Mouse (Mus musculus): ENCODE data around the gene Sap30l. TPM values are rescaled to one million over a fixed set of nuclear protein-coding genes. Genes with fewer than 3 reads are reported as not detected.

The Sap30l gene
- polyA plus RNA-seq, 1 experiment from 2014 or later, result 6.6 TPM

DNA sequence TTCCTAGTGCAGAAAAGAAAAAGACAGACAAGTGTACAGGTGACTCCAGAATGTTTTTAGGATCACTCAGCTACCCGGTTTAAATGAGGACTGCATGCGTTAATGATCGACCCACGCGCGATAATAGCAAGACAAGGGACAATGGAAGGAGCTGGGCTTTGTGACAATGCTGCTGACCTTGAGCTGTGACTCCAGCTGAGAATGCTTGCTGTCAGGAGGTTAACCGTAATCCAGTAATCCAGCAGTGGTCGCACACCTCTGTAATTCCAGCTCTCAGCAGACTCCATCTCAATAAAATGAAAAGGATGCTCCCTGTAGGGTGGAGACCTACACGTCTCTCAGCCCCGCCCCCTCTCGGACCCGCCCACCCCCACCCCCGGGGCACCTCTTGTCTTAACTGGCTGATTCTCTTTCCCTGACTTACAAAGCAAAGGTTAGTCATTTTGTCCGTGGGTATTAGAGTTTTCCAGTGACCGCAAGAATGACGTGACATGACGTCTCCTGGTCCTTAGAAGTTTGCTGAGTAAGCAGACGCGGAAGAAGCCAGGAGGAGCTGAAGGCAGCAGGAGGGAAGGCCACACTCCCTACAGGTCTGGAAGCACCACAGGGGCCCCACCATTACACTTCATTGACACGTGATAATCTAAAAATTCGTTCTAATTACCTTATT is 10.4 kb upstream of the Sap30l start:
- no peaks in the 10 kb centered on the region for H3K27me3 ChIP-seq (ENCODE audit: control insufficient read depth, insufficient read depth, low read length)
- no peak for ATAC-seq (ENCODE audit: insufficient read depth, low FRiP score)
- H3K36me3 ChIP-seq (ENCODE audit: control insufficient read depth, insufficient read depth, low read length), result no peaks in the 10 kb centered on the region
- no peaks in the 10 kb centered on the region for H3K9me3 ChIP-seq (replicated peaks; ENCODE audit: control insufficient read depth, low read length)
- no peaks in the 10 kb centered on the region for H3K4me1 ChIP-seq (ENCODE audit: control insufficient read depth, insufficient read depth, low read length)
- WGBS, result 36% methylated on average over 21 of the region's 21 CpGs
- H3K4me3 ChIP-seq (replicated peaks; ENCODE audit: low read length), result no peak overlapping the region
- H3K4me2 ChIP-seq (ENCODE audit: low read depth, low read length), result peak overlapping the region; percentile 24; the same call in 1 of the 2 replicates
- H3K27ac ChIP-seq (ENCODE audit: low read length), result no peak overlapping the region
- no peak overlapping the region for H3K9ac ChIP-seq (ENCODE audit: low read length)

DNA sequence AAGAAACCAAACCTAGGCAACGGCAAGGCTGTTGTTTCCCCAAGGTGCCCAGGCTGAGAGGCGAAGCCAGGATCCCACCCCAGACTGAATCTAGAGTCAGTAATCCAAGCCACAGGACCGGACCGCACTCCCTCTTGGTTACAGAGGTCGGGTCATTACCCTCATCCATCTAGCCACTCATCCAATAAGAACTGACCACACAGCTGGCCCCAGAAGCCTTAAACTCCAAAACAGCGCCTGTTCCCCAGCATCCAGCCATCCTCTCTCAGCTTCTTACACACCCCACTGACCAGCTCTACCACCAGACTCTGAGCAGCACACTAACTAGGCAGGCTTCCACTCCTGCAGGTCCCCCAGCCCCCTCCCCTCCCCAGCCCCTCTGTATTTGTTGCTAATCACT is 6.4 kb upstream of the Sap30l start:
- no peak overlapping the region for H3K4me2 ChIP-seq (ENCODE audit: low read depth, low read length)
- ATAC-seq (ENCODE audit: insufficient read depth, low FRiP score), result no peak
- H3K4me3 ChIP-seq (replicated peaks; ENCODE audit: low read length), result no peak overlapping the region
- no peaks in the 10 kb centered on the region for H3K9me3 ChIP-seq (replicated peaks; ENCODE audit: control insufficient read depth, low read length)
- H3K27me3 ChIP-seq (ENCODE audit: control insufficient read depth, insufficient read depth, low read length), result no peaks in the 10 kb centered on the region
- no peaks in the 10 kb centered on the region for H3K4me1 ChIP-seq (ENCODE audit: control insufficient read depth, insufficient read depth, low read length)
- H3K36me3 ChIP-seq (ENCODE audit: control insufficient read depth, insufficient read depth, low read length), result no peaks in the 10 kb centered on the region
- H3K9ac ChIP-seq (ENCODE audit: low read length), result no peak overlapping the region
- WGBS, result 34% methylated on average over 6 of the region's 6 CpGs
- no peak overlapping the region for H3K27ac ChIP-seq (ENCODE audit: low read length)

DNA sequence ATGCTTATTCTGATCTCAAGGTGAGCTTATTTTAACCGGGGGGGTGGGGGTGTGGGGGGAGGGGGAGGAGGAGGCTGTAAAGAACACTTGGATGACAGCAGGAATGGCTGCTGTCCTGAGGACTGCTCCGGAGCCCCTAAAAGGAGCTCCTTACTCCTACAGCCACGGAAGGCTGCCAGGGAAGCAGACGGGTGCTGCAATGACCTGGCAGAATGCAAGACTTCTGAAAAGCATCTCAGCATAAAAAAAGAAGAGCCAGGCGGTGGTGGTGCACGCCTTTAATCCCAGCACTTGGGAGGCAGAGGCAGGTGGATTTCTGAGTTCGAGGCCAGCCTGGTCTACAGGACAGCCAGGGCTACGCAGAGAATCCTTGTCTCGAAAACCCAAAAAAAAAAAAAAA is 3.6 kb upstream of the Sap30l start:
- Histone ChIP-seq H3K4me2 (ENCODE audit: low read depth, low read length) (no peak overlapping the region), H3K4me1 (ENCODE audit: control insufficient read depth, insufficient read depth, low read length) (peaks cover 8% of the 10 kb centered on the region), H3K27ac (ENCODE audit: low read length) (no peak overlapping the region), H3K4me3 (replicated peaks; ENCODE audit: low read length) (no peak overlapping the region), H3K36me3 (ENCODE audit: control insufficient read depth, insufficient read depth, low read length) (no peaks in the 10 kb centered on the region), H3K9ac (ENCODE audit: low read length) (no peak overlapping the region), H3K9me3 (replicated peaks; ENCODE audit: control insufficient read depth, low read length) (no peaks in the 10 kb centered on the region), H3K27me3 (ENCODE audit: control insufficient read depth, insufficient read depth, low read length) (no peaks in the 10 kb centered on the region)
- 79% methylated on average over 9 of the region's 9 CpGs for WGBS
- no peak for ATAC-seq (ENCODE audit: insufficient read depth, low FRiP score)

DNA sequence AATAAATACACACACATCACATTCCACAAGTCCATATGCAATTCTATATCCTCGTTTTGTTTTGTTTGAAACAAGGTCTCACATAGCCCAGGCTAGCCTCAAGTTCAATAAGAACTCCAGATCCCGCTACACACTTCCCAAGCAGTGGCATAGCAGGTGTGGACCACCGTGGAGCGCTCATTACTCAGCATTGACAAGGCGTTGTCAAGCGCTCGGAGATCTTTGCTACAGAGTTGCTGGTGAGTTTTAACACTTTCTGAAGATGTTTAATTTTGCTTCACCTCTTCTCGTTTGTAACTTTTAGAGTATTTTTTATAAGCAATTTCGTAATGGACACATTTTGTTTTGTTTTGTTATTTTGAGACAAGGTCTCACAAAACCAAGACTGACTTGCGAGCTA is 2.0 kb upstream of the Sap30l start:
- 80% methylated on average over 10 of the region's 10 CpGs for WGBS
- Histone ChIP-seq H3K4me2 (ENCODE audit: low read depth, low read length) (no peak overlapping the region), H3K9ac (ENCODE audit: low read length) (no peak overlapping the region), H3K36me3 (ENCODE audit: control insufficient read depth, insufficient read depth, low read length) (no peaks in the 10 kb centered on the region), H3K4me1 (ENCODE audit: control insufficient read depth, insufficient read depth, low read length) (peaks cover 12% of the 10 kb centered on the region), H3K9me3 (replicated peaks; ENCODE audit: control insufficient read depth, low read length) (no peaks in the 10 kb centered on the region), H3K27me3 (ENCODE audit: control insufficient read depth, insufficient read depth, low read length) (no peaks in the 10 kb centered on the region), H3K27ac (ENCODE audit: low read length) (no peak overlapping the region), H3K4me3 (replicated peaks; ENCODE audit: low read length) (no peak overlapping the region)
- no peak for ATAC-seq (ENCODE audit: insufficient read depth, low FRiP score)

DNA sequence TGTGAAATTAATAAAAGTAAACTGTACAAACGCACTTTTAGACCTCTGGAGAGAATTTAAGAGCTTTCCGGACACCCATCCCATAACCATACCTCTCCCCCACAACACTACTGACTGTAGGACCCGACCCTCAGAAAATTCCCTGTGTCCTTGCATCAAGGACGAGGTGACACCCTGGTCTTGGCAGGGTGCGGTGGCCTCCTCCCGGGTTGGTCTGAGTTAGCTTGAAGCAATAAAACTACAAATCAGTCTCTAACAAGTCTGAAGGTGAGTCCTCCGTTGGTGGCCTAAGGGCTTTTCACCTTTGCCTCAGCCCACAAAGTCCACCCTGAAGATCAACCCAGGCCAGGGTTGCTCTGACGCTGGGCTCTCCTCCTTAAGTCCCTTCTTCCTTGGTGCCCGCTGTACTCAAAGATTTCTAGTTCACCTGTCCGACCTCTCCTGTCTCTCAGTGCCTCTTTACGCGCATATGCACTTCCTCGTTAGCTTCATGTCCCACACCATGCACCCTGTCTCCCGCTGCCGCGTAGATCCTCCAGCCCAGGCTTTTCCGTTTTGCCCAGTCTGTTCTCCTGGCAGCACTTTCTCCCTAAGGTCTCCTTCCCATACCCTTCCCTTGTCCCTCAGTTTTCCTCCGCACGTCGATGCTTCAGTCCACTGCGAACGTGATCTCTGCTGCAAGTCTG is 1.0 kb upstream of the Sap30l start:
- Histone ChIP-seq H3K9ac (ENCODE audit: low read length) (peak overlapping the region; percentile 87), H3K4me2 (ENCODE audit: low read depth, low read length) (peak overlapping the region; percentile 85), H3K4me3 (replicated peaks; ENCODE audit: low read length) (peak overlapping the region; percentile 60), H3K27ac (ENCODE audit: low read length) (peak overlapping the region; percentile 66), H3K36me3 (ENCODE audit: control insufficient read depth, insufficient read depth, low read length) (no peaks in the 10 kb centered on the region), H3K27me3 (ENCODE audit: control insufficient read depth, insufficient read depth, low read length) (no peaks in the 10 kb centered on the region), H3K9me3 (replicated peaks; ENCODE audit: control insufficient read depth, low read length) (no peaks in the 10 kb centered on the region), H3K4me1 (ENCODE audit: control insufficient read depth, insufficient read depth, low read length) (peaks cover 12% of the 10 kb centered on the region)
- WGBS, result 17% methylated on average over 22 of the region's 22 CpGs
- ATAC-seq (ENCODE audit: insufficient read depth, low FRiP score), result no peak

DNA sequence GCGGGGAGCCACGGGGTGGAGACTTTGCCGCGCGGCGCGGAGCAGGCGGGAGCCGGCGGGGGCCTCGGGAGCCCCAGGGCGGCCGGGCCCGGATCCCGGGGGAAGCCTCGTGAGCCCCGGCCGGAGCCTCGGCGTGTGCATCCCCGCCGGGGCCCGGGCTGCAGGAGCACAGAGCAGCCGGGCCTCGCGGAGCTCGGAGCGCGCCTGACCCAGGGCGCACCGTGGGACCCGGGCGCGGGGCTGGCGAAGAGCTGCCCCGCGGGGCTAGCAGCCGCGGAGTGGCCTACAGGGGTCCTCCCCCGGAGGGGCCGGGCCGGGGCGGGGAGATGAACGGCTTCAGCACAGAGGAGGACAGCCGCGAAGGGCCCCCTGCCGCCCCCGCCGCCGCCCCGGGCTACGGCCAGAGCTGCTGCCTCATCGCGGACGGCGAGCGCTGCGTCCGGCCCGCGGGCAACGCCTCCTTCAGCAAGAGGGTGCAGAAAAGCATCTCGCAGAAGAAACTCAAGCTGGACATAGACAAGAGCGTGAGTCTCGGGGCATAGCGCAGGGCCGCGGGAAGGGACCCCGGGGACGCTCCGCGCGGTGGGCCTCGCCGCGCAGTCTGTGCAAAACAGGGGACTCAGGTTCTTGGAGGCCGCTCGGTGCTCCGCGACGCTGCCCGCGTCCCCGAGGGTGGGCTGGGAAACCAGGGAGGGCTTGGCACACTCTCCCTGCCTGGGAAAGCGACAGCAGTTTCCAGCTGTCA is 501 bp downstream of the Sap30l start:
- H3K4me2 ChIP-seq (ENCODE audit: low read depth, low read length), result peak overlapping the region; percentile 97
- no peaks in the 10 kb centered on the region for H3K27me3 ChIP-seq (ENCODE audit: control insufficient read depth, insufficient read depth, low read length)
- peak overlapping the region; percentile 67 for H3K27ac ChIP-seq (ENCODE audit: low read length)
- peak overlapping the region; percentile 60 for H3K4me3 ChIP-seq (replicated peaks; ENCODE audit: low read length)
- H3K9me3 ChIP-seq (replicated peaks; ENCODE audit: control insufficient read depth, low read length), result no peaks in the 10 kb centered on the region
- H3K9ac ChIP-seq (ENCODE audit: low read length), result peak overlapping the region; percentile 93
- H3K36me3 ChIP-seq (ENCODE audit: control insufficient read depth, insufficient read depth, low read length), result no peaks in the 10 kb centered on the region
- ATAC-seq (ENCODE audit: insufficient read depth, low FRiP score), result peak; percentile 65; the same call in 1 of the 2 replicates
- H3K4me1 ChIP-seq (ENCODE audit: control insufficient read depth, insufficient read depth, low read length), result peaks cover 12% of the 10 kb centered on the region
- under 1% methylated on average over 70 of the region's 85 CpGs for WGBS

DNA sequence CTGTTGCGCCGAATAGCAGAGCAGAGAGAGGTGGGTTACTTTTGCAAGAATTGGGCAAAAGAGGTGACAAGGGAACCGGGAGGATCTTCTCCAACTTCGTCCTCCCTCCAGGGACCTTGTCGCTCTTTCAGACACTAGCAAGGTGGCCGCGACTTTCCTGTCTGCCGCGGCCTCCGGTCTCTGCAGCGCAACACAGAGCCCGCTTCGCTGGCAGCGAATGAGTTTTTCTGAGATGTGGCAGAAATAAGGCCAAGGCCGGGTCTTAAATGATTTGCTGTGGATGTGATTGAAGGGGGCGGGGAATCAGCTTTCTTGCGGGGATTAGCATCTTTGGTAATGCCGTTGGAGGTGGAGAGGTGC is 1.1 kb downstream of the Sap30l start:
- H3K4me2 ChIP-seq (ENCODE audit: low read depth, low read length), result peak overlapping the region; percentile 97
- peak overlapping the region; percentile 93 for H3K9ac ChIP-seq (ENCODE audit: low read length)
- H3K27ac ChIP-seq (ENCODE audit: low read length), result peak overlapping the region; percentile 67; the same call in 1 of the 2 replicates
- no peaks in the 10 kb centered on the region for H3K9me3 ChIP-seq (replicated peaks; ENCODE audit: control insufficient read depth, low read length)
- no peak for ATAC-seq (ENCODE audit: insufficient read depth, low FRiP score)
- peaks cover 12% of the 10 kb centered on the region for H3K4me1 ChIP-seq (ENCODE audit: control insufficient read depth, insufficient read depth, low read length)
- no peaks in the 10 kb centered on the region for H3K36me3 ChIP-seq (ENCODE audit: control insufficient read depth, insufficient read depth, low read length)
- H3K27me3 ChIP-seq (ENCODE audit: control insufficient read depth, insufficient read depth, low read length), result no peaks in the 10 kb centered on the region
- peak overlapping the region; percentile 60 for H3K4me3 ChIP-seq (replicated peaks; ENCODE audit: low read length)
- 1% methylated on average over 18 of the region's 18 CpGs for WGBS

DNA sequence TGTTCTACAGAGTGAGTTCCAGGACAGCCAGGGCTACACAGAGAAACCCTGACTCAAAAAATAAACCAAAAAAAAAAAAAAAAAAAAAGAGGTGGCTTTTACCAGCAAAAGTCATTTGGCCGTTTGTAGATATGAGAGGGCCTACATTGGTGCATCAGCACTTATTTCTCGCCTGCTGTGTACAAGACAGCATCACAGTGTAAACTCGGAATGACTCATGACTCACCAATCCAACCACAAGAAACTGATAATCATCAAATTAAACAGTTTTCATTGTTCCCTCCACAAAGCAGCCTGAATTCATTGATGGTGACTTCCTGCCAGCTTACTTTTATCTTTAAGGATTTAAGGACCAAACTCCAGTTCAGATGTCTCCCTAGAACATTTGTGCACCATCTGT is 3.6 kb downstream of the Sap30l start:
- H3K27me3 ChIP-seq (ENCODE audit: control insufficient read depth, insufficient read depth, low read length), result no peaks in the 10 kb centered on the region
- peaks cover 16% of the 10 kb centered on the region for H3K4me1 ChIP-seq (ENCODE audit: control insufficient read depth, insufficient read depth, low read length)
- 0 out of 2 replicates have a peak, but pooled peaks cover 2% of the 10 kb centered on the region for H3K36me3 ChIP-seq (ENCODE audit: control insufficient read depth, insufficient read depth, low read length)
- H3K9me3 ChIP-seq (replicated peaks; ENCODE audit: control insufficient read depth, low read length), result no peaks in the 10 kb centered on the region
- H3K9ac ChIP-seq (ENCODE audit: low read length), result no peak overlapping the region
- H3K4me3 ChIP-seq (replicated peaks; ENCODE audit: low read length), result no peak overlapping the region
- H3K27ac ChIP-seq (ENCODE audit: low read length), result no peak overlapping the region
- H3K4me2 ChIP-seq (ENCODE audit: low read depth, low read length), result no peak overlapping the region
- 86% methylated on average over 3 of the region's 3 CpGs for WGBS
- no peak for ATAC-seq (ENCODE audit: insufficient read depth, low FRiP score)
